Mouse (Mus musculus) limb, embryonic 14.5 days (tissue): ENCODE measurements around the gene Mxra7. TPM values are rescaled to one million over a fixed set of nuclear protein-coding genes. Genes with fewer than 3 reads are reported as not detected.
A peak's percentile ranks its signal among the peaks of the same experiment; 100 is the strongest.

Experiments used
- ATAC-seq: fragments of 200-750 bp; cut with Nextera tagmentation; 2 replicates; pipeline ENCODE4 v1.8.0; 2017; ENCODE audit warnings: low read depth, moderate number of reproducible peaks, moderate TSS enrichment; ENCODE audit not compliant: low FRiP score
- DNase-seq: peaks from one replicate; pipeline ENCODE4 v3.0.0-alpha.2; 2015; ENCODE audit warnings: low spot score
- H3K27ac ChIP-seq: fragments of 300-500 bp; sonication (generic); replicated peaks from 2 replicates; pipeline ENCODE4 v1.5.1; 2014; ENCODE audit warnings: low read depth, mild to moderate bottlenecking, low read length, moderate library complexity, mixed read lengths
- H3K27me3 ChIP-seq: fragments of 300-500 bp; sonication (generic); 2 replicates; pipeline ENCODE4 v1.6.1; 2014; ENCODE audit warnings: low read length, mixed read lengths; ENCODE audit not compliant: control insufficient read depth, insufficient read depth
- H3K36me3 ChIP-seq: fragments of 300-500 bp; sonication (generic); 2 replicates; pipeline ENCODE4 v1.6.1; 2014; ENCODE audit warnings: mild to moderate bottlenecking, low read length, moderate library complexity, mixed read lengths; ENCODE audit not compliant: control insufficient read depth, insufficient read depth
- H3K4me1 ChIP-seq: fragments of 300-500 bp; sonication (generic); 2 replicates; pipeline ENCODE4 v1.6.1; 2014; ENCODE audit warnings: antibody characterized with exemption, low read length, mixed read lengths; ENCODE audit not compliant: control insufficient read depth, insufficient read depth
- H3K4me2 ChIP-seq: fragments of 300-500 bp; sonication (generic); replicated peaks from 2 replicates; pipeline ENCODE4 v1.6.1; 2014; ENCODE audit warnings: low read depth, mild to moderate bottlenecking, low read length, moderate library complexity; ENCODE audit not compliant: severe bottlenecking
- H3K4me3 ChIP-seq: fragments of 300-500 bp; sonication (generic); replicated peaks from 2 replicates; pipeline ENCODE4 v1.5.1; 2014; ENCODE audit warnings: low read length
- H3K9ac ChIP-seq: fragments of 300-500 bp; sonication (generic); 2 replicates; pipeline ENCODE4 v1.6.1; 2014; ENCODE audit warnings: mild to moderate bottlenecking, low read depth, low read length, moderate library complexity; ENCODE audit not compliant: severe bottlenecking
- H3K9me3 ChIP-seq: fragments of 300-500 bp; sonication (generic); 2 replicates; pipeline ENCODE4 v1.6.1; 2016; ENCODE audit warnings: low read length; ENCODE audit not compliant: control insufficient read depth
- POLR2A ChIP-seq: fragments of 200-500 bp; IDR thresholded peaks from 2 replicates; pipeline ENCODE4 v1.8.0; 2012; ENCODE audit warnings: inconsistent platforms, mild to moderate bottlenecking, moderate library complexity, borderline replicate concordance; ENCODE audit not compliant: insufficient read depth, insufficient read length; ENCODE audit errors: extremely low read depth
- WGBS: fragments of 180-500 bp; shearing (Covaris S2); extraction: QIAGEN DNeasy Blood & Tissue Kit; methylation state at CpG from one replicate; pipeline ENCODE4 v1.1.7; 2014; 5-methylcytosine and 5-hydroxymethylcytosine counted together
- polyA plus RNA-seq, 2 experiments: library from polyadenylated mRNA; depleted of rRNA in 1 of 2; stranded (reverse) in 1 of 2; unstranded in 1 of 2; fragments of >200 nt; fragmentation: Nextera tagmentation in 1 of 2; extraction: Ambion mirVana in 1 of 2; gene quantifications; 2 replicates each; pipeline versions ENCODE4 v1.2.1 to v1.2.3; 2012 to 2014

Mxra7 gene
- polyA plus RNA-seq, 2 experiments: 11.0 to 21.9 TPM

DNA sequence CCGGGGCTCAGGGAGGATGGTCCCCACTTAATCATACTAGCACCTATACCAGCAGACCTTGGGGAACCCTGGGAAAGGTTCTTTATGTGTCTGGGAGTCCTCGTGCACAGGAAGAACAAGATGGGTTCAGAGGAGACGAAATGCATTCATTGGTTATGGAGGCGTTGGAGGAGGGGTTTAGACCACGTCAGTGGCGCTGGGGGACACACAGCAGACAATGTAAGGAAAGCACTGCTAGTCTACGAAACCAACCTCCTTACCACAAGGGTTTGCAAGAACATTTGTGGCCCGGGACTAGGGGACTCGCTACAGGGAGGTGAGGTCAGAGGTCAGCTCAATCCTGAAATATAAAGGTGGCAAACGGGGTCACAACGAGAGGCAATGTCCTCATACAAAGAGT is 17.3 kb downstream of the Mxra7 start:
- DNase-seq (no peak), ATAC-seq (no peak)
- H3K4me3 ChIP-seq: no peak overlapping the region
- H3K9ac ChIP-seq: no peak overlapping the region
- H3K27me3 ChIP-seq: no peaks in the 10 kb centered on the region
- no peaks in the 10 kb centered on the region for H3K9me3 ChIP-seq
- H3K4me2 ChIP-seq: no peak overlapping the region
- no peak overlapping the region for H3K27ac ChIP-seq
- peaks cover 41% of the 10 kb centered on the region for H3K4me1 ChIP-seq
- 73% methylated on average over 11 of the region's 11 CpGs for WGBS
- no peak for TF ChIP-seq POLR2A
- H3K36me3 ChIP-seq: no peaks in the 10 kb centered on the region

DNA sequence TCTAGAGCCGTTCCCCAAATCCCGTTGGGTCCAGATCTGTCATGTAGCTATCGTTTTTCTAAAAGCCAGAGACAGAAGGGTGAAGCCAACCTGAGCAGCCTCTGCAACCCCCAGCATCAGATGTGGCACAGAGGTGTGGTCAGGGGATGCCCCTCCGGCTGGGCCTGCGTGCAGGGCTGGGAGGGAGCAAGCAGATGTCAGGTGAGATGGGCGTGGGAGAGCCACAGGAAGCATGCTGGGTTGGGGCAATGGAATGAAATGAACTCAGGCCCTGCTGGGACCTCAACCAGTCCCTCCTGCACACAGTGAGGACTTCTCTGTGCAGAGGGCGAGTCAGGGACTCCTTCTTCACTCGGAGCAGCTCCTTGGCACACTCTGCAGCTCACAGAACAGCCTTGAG is 18.3 kb downstream of the Mxra7 start:
- no peaks in the 10 kb centered on the region for H3K9me3 ChIP-seq
- no peak overlapping the region for H3K9ac ChIP-seq
- ATAC-seq (no peak), DNase-seq (no peak)
- H3K4me2 ChIP-seq: no peak overlapping the region
- no peaks in the 10 kb centered on the region for H3K27me3 ChIP-seq
- no peak for TF ChIP-seq POLR2A
- no peak overlapping the region for H3K27ac ChIP-seq
- H3K4me1 ChIP-seq: peaks cover 33% of the 10 kb centered on the region
- no peak overlapping the region for H3K4me3 ChIP-seq
- H3K36me3 ChIP-seq: no peaks in the 10 kb centered on the region
- WGBS: 69% methylated on average over 8 of the region's 8 CpGs

DNA sequence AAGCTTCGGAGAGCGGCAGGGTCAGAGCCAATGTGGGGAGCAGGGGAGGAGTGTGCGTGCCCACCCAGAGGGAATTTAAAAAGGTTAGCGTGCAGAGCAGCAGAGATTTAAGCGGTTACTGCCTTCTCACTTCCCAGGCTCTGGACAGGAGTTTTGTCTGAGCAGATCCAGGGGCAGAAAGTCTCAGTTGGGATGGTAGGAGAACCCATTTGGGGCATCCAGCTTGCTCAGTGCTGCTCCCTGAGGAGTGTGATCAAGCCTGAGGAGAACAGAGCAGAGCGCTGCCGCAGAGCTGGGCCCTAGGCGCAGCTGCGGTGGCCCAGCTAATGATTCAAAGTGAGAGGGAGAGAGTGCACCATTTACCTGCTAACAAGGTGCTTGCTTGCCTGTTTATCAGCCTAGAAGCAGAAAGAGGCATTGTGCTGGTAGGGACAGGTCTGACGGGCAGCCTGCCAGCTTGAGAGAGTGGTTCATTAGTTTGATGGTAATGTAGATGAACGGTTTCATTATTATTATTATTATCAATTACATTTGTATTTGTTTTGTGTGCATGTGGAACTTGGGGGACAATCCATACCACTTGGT is 18.9 kb downstream of the Mxra7 start:
- Histone ChIP-seq H3K36me3 (no peaks in the 10 kb centered on the region), H3K27me3 (no peaks in the 10 kb centered on the region), H3K4me2 (no peak overlapping the region), H3K9me3 (no peaks in the 10 kb centered on the region), H3K9ac (no peak overlapping the region), H3K4me1 (peaks cover 27% of the 10 kb centered on the region), H3K27ac (no peak overlapping the region), H3K4me3 (no peak overlapping the region)
- DNase-seq: no peak
- no peak for ATAC-seq
- no peak for TF ChIP-seq POLR2A
- 81% methylated on average over 11 of the region's 11 CpGs for WGBS

DNA sequence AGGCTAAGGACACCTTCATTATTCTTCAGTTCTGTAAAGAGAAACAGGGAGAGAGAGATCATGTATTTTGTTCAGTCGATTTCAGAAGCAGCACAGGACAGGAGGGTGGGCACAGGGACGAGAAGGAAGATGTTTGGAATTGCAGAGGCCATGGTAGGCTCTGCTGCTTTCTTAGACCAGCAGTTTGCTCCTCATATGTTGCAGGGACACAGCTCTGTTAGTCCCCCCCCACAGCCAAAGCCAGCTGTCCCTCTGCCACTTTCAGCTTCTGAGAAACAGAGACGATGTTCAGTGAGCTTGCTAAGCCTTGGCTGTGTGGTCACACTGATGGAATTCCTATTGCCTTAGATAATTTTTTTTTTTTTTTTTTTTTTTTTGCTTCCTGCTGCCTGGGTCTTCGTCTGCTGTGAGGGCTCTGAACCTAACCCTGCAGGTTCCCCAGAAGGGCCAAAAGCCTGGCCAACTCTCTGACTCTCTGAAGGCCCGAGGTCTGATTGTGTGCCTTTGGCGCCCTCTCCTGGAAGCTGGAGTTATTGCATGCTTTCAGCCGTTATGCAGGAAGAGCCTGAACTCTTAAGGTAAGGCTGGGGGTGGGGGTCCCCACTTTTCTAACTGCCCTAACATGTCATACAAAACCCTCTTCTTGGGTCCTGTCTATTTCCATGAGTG is 19.8 kb downstream of the Mxra7 start:
- Histone ChIP-seq H3K27me3 (no peaks in the 10 kb centered on the region), H3K4me3 (no peak overlapping the region), H3K36me3 (no peaks in the 10 kb centered on the region), H3K4me2 (no peak overlapping the region), H3K9ac (no peak overlapping the region), H3K27ac (peak overlapping the region; percentile 50), H3K4me1 (peaks cover 18% of the 10 kb centered on the region), H3K9me3 (no peaks in the 10 kb centered on the region)
- TF ChIP-seq POLR2A: no peak
- ATAC-seq (peak; percentile 51; the same call in 1 of the 2 replicates), DNase-seq (peak; percentile 79)
- WGBS: 28% methylated on average over 7 of the region's 7 CpGs

DNA sequence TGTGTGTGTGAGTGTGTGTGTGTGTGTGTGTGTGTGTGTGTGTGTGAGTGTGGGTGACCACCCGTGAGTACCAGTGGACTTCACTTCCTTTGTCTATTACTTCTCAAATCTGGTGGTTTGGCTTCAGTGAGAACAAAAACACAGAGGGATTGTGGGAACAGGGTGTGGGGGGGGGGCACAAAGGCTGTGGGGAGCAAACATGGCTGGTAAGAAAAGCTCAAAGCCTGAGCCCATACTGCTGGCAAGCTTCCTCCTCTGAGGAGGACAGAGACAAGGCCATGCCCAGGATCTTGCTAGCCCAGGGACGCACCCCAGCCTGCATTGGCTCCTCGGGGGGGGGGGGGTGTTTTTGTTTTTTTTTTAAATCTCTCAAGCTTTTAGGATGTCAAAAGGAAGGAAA is 20.3 kb downstream of the Mxra7 start:
- Histone ChIP-seq H3K4me2 (no peak overlapping the region), H3K9me3 (no peaks in the 10 kb centered on the region), H3K27me3 (no peaks in the 10 kb centered on the region), H3K4me1 (peaks cover 13% of the 10 kb centered on the region), H3K36me3 (no peaks in the 10 kb centered on the region), H3K9ac (no peak overlapping the region), H3K27ac (0 out of 2 replicates have a peak overlapping the region, but pooled peaks have one; percentile 50), H3K4me3 (no peak overlapping the region)
- no peak for TF ChIP-seq POLR2A
- WGBS: 81% methylated on average over 3 of the region's 3 CpGs
- no peak for DNase-seq
- no peak for ATAC-seq
